Mouse (Mus musculus): ENCODE measurements around the gene Sh3gl2. TPM values are rescaled to one million over a fixed set of nuclear protein-coding genes. Genes with fewer than 3 reads are reported as not detected.
A peak's percentile ranks its signal among the peaks of the same experiment; 100 is the strongest.

Gene Sh3gl2
- polyA plus RNA-seq, 1 experiment from 2014 or later, result 68.1 TPM

GRCm38 (mm10) chr4:85206675-85207400, 1.9 kb downstream of the Sh3gl2 start:
- H3K4me2 ChIP-seq, result 0 out of 2 replicates have a peak overlapping the region, but pooled peaks have one; percentile 0

GRCm38 (mm10) chr4:85207515-85207914, 2.6 kb downstream of the Sh3gl2 start:
- peaks cover 16% of the 10 kb centered on the region for H3K4me1 ChIP-seq (replicated peaks)
- H3K9ac ChIP-seq, result no peak overlapping the region
- no peak for ATAC-seq (ENCODE audit: low read depth)
- H3K4me3 ChIP-seq, result no peak overlapping the region
- H3K9me3 ChIP-seq, result no peaks in the 10 kb centered on the region
- H3K4me2 ChIP-seq, result no peak overlapping the region
- peaks cover 28% of the 10 kb centered on the region for H3K27me3 ChIP-seq
- 92% methylated on average over 9 of the region's 9 CpGs for WGBS
- H3K27ac ChIP-seq (replicated peaks), result no peak overlapping the region
- H3K36me3 ChIP-seq, result no peaks in the 10 kb centered on the region

More at GRCm38 (mm10) chr4:85206675-85207400, 1.9 kb downstream of the Sh3gl2 start:
- Histone ChIP-seq H3K9me3 (no peaks in the 10 kb centered on the region), H3K4me1 (replicated peaks) (peaks cover 16% of the 10 kb centered on the region), H3K36me3 (no peaks in the 10 kb centered on the region), H3K4me3 (no peak overlapping the region), H3K27ac (replicated peaks) (no peak overlapping the region), H3K9ac (no peak overlapping the region), H3K27me3 (peaks cover 34% of the 10 kb centered on the region)
- ATAC-seq (ENCODE audit: low read depth), result no peak
- WGBS, result 60% methylated on average over 3 of the region's 3 CpGs

GRCm38 (mm10) chr4:85208531-85208930, 3.6 kb downstream of the Sh3gl2 start:
- 90% methylated on average over 1 of the region's 1 CpGs for WGBS
- no peak overlapping the region for H3K27ac ChIP-seq (replicated peaks)

GRCm38 (mm10) chr4:85210953-85211352, 6.0 kb downstream of the Sh3gl2 start:
- peaks cover 12% of the 10 kb centered on the region for H3K4me1 ChIP-seq (replicated peaks)
- H3K27me3 ChIP-seq, result peaks cover 10% of the 10 kb centered on the region
- H3K4me2 ChIP-seq, result no peak overlapping the region
- WGBS, result 85% methylated on average over 3 of the region's 3 CpGs
- no peak overlapping the region for H3K4me3 ChIP-seq
- H3K9me3 ChIP-seq, result no peaks in the 10 kb centered on the region
- no peaks in the 10 kb centered on the region for H3K36me3 ChIP-seq
- no peak overlapping the region for H3K9ac ChIP-seq
- H3K27ac ChIP-seq (replicated peaks), result no peak overlapping the region
- ATAC-seq (ENCODE audit: low read depth), result no peak

More at GRCm38 (mm10) chr4:85208531-85208930, 3.6 kb downstream of the Sh3gl2 start:
- Histone ChIP-seq H3K4me3 (no peak overlapping the region), H3K9me3 (no peaks in the 10 kb centered on the region), H3K9ac (no peak overlapping the region), H3K4me1 (replicated peaks) (peaks cover 16% of the 10 kb centered on the region), H3K27me3 (peaks cover 20% of the 10 kb centered on the region), H3K4me2 (no peak overlapping the region), H3K36me3 (no peaks in the 10 kb centered on the region)
- no peak for ATAC-seq (ENCODE audit: low read depth)

GRCm38 (mm10) chr4:85217003-85217402, 12.1 kb downstream of the Sh3gl2 start:
- H3K4me3 ChIP-seq, result no peak overlapping the region
- WGBS, result 85% methylated on average over 4 of the region's 4 CpGs
- ATAC-seq (ENCODE audit: low read depth), result no peak
- H3K9ac ChIP-seq, result no peak overlapping the region
- H3K4me1 ChIP-seq (replicated peaks), result no peaks in the 10 kb centered on the region
- no peaks in the 10 kb centered on the region for H3K9me3 ChIP-seq
- H3K36me3 ChIP-seq, result no peaks in the 10 kb centered on the region
- H3K27ac ChIP-seq (replicated peaks), result no peak overlapping the region
- H3K4me2 ChIP-seq, result no peak overlapping the region
- no peaks in the 10 kb centered on the region for H3K27me3 ChIP-seq

GRCm38 (mm10) chr4:85222716-85223115, 17.8 kb downstream of the Sh3gl2 start:
- no peaks in the 10 kb centered on the region for H3K27me3 ChIP-seq
- no peak overlapping the region for H3K4me2 ChIP-seq
- ATAC-seq (ENCODE audit: low read depth), result no peak
- WGBS, result 71% methylated on average over 5 of the region's 5 CpGs
- no peak overlapping the region for H3K4me3 ChIP-seq
- no peak overlapping the region for H3K9ac ChIP-seq
- H3K27ac ChIP-seq (replicated peaks), result no peak overlapping the region
- peaks cover under 1% of the 10 kb centered on the region; the same call in 1 of the 2 replicates for H3K4me1 ChIP-seq (replicated peaks)
- no peaks in the 10 kb centered on the region for H3K9me3 ChIP-seq
- H3K36me3 ChIP-seq, result no peaks in the 10 kb centered on the region

- no peaks in the 10 kb centered on the region for H3K36me3 ChIP-seq
- H3K4me3 ChIP-seq, result no peak overlapping the region
- H3K27ac ChIP-seq (replicated peaks), result no peak overlapping the region
- no peaks in the 10 kb centered on the region for H3K9me3 ChIP-seq
- no peaks in the 10 kb centered on the region for H3K27me3 ChIP-seq
- no peak overlapping the region for H3K9ac ChIP-seq
- peaks cover 10% of the 10 kb centered on the region for H3K4me1 ChIP-seq (replicated peaks)
- 90% methylated on average over 5 of the region's 5 CpGs for WGBS
- ATAC-seq (ENCODE audit: low read depth), result no peak
- H3K4me2 ChIP-seq, result no peak overlapping the region
These were observed 21.8 kb downstream of the Sh3gl2 start for GRCm38 (mm10) chr4:85226731-85227130.

- H3K4me3 ChIP-seq, result no peak overlapping the region
- 64% methylated on average over 9 of the region's 9 CpGs for WGBS
- H3K36me3 ChIP-seq, result no peaks in the 10 kb centered on the region
- H3K4me1 ChIP-seq (replicated peaks), result peaks cover 18% of the 10 kb centered on the region
- peak overlapping the region; percentile 28; the same call in 1 of the 2 replicates for H3K27ac ChIP-seq (replicated peaks)
- H3K9ac ChIP-seq, result no peak overlapping the region
- H3K4me2 ChIP-seq, result no peak overlapping the region
- no peaks in the 10 kb centered on the region for H3K9me3 ChIP-seq
- no peak for ATAC-seq (ENCODE audit: low read depth)
- H3K27me3 ChIP-seq, result no peaks in the 10 kb centered on the region
These were observed 23.0 kb downstream of the Sh3gl2 start for GRCm38 (mm10) chr4:85227664-85228588.

GRCm38 (mm10) chr4:85228589-85228948, 23.6 kb downstream of the Sh3gl2 start:
- Histone ChIP-seq H3K4me1 (replicated peaks) (peaks cover 21% of the 10 kb centered on the region), H3K36me3 (no peaks in the 10 kb centered on the region), H3K4me3 (no peak overlapping the region), H3K4me2 (no peak overlapping the region), H3K27ac (replicated peaks) (0 out of 2 replicates have a peak overlapping the region, but pooled peaks have one; percentile 7), H3K9me3 (no peaks in the 10 kb centered on the region), H3K9ac (no peak overlapping the region), H3K27me3 (no peaks in the 10 kb centered on the region)
- no peak for ATAC-seq (ENCODE audit: low read depth)
- WGBS, result 80% methylated on average over 5 of the region's 5 CpGs

- no peak for ATAC-seq (ENCODE audit: low read depth)
- Histone ChIP-seq H3K4me3 (no peak overlapping the region), H3K36me3 (no peaks in the 10 kb centered on the region), H3K9ac (no peak overlapping the region), H3K4me2 (no peak overlapping the region), H3K27ac (replicated peaks) (no peak overlapping the region), H3K27me3 (no peaks in the 10 kb centered on the region), H3K9me3 (no peaks in the 10 kb centered on the region), H3K4me1 (replicated peaks) (peaks cover 20% of the 10 kb centered on the region)
- WGBS, result 72% methylated on average over 14 of the region's 14 CpGs
These were observed 27.8 kb downstream of the Sh3gl2 start for GRCm38 (mm10) chr4:85232386-85233381.

GRCm38 (mm10) chr4:85241675-85242074, 36.7 kb downstream of the Sh3gl2 start:
- no peak overlapping the region for H3K4me3 ChIP-seq
- no peaks in the 10 kb centered on the region for H3K36me3 ChIP-seq
- H3K9me3 ChIP-seq, result no peaks in the 10 kb centered on the region
- no peaks in the 10 kb centered on the region for H3K4me1 ChIP-seq (replicated peaks)
- no peak overlapping the region for H3K4me2 ChIP-seq
- H3K27ac ChIP-seq (replicated peaks), result no peak overlapping the region
- 94% methylated on average over 3 of the region's 3 CpGs for WGBS
- H3K27me3 ChIP-seq, result no peaks in the 10 kb centered on the region
- H3K9ac ChIP-seq, result no peak overlapping the region
- ATAC-seq (ENCODE audit: low read depth), result no peak
